In genomic region chr12:102346507-102346906, GRCm38 (mm10) we compare ENCODE assay signal across 8 mouse cellular contexts.
DNase-seq lines count a peak whose midpoint lies in the region; ATAC-seq and TF ChIP-seq lines count a peak whose summit lies in the region.
"Had no signal": no experiment of that assay in that cellular context is flagged by ENCODE, and none has a peak within 500 bp of the region (broad histone marks: within the 10 kb centered on the region; RNA-seq: fewer than 3 reads in every experiment).

No protein-coding gene starts in this region.

- WGBS in lung, adult 2 months = 56% methylated on average over 1 of the region's 1 CpGs
- 16% methylated on average over 1 of the region's 1 CpGs for WGBS in stomach, postnatal 0 days

- no peak overlapping the region for H3K9ac ChIP-seq in stomach, postnatal 0 days (ENCODE audit: low read length)
- H3K9ac ChIP-seq: heart, embryonic 13.5 days had no signal

- H3K27me3 ChIP-seq in G1E (ENCODE audit: insufficient read depth, low read length) = no peaks in the 10 kb centered on the region
- H3K27me3 ChIP-seq in stomach, postnatal 0 days (ENCODE audit: control insufficient read depth, insufficient read depth, low read length) = no peaks in the 10 kb centered on the region
- H3K27me3 ChIP-seq: heart, embryonic 13.5 days had no signal

- TF ChIP-seq EP300 in stomach, postnatal 0 days (optimal IDR thresholded peaks at IDR 0.05) = no peak

- TF ChIP-seq CTCF in G1E (IDR thresholded peaks at IDR 0.05; ENCODE audit: low read depth, low read length) = peak; percentile 69
- peak; percentile 50 for TF ChIP-seq CTCF in lung, adult 2 months (IDR thresholded peaks at IDR 0.05; ENCODE audit: insufficient read depth, low read length)
- peak; percentile 79 for TF ChIP-seq CTCF in stomach, postnatal 0 days (IDR thresholded peaks at IDR 0.05; ENCODE audit: low read depth)

- TF ChIP-seq POLR2A in lung, adult 2 months (IDR thresholded peaks at IDR 0.05; ENCODE audit: borderline replicate concordance, extremely low read depth, low read depth, low read length) = no peak

- H3K4me1 ChIP-seq in G1E (ENCODE audit: insufficient read depth, low read depth, low read length) = no peaks in the 10 kb centered on the region
- H3K4me1 ChIP-seq in lung, adult 2 months (ENCODE audit: control insufficient read depth, insufficient read depth, low read length) = peaks cover 15% of the 10 kb centered on the region
- no peaks in the 10 kb centered on the region for H3K4me1 ChIP-seq in stomach, postnatal 0 days (replicated peaks; ENCODE audit: control insufficient read depth, insufficient read depth)

- DNase-seq in layer of hippocampus, adult 11-12 months (ENCODE audit: low spot score) = peak; percentile 60
- DNase-seq in layer of hippocampus, adult 9-11 months = no peak
- DNase-seq in G1E (ENCODE audit: low spot score) = no peak
- DNase-seq in adrenal gland, postnatal 14 days = peak; percentile 66
- peak; percentile 56 for DNase-seq in lung, adult 2 months
- peak; percentile 52 for DNase-seq in stomach, postnatal 0 days (ENCODE audit: low spot score)

- no peaks in the 10 kb centered on the region for H3K36me3 ChIP-seq in G1E (replicated peaks)
- peaks cover 3% of the 10 kb centered on the region; the same call in 1 of the 2 replicates for H3K36me3 ChIP-seq in stomach, postnatal 0 days (ENCODE audit: control insufficient read depth, insufficient read depth, low read length)

- peak; percentile 61; the same call in 1 of the 2 replicates for ATAC-seq in G1E (ENCODE audit: extremely low read depth, insufficient number of reproducible peaks, low FRiP score, poor library complexity, severe bottlenecking)
- ATAC-seq in granulocyte monocyte progenitor cell, adult 5-6 weeks (replicated peaks; ENCODE audit: poor library complexity, severe bottlenecking) = peak; percentile 19; the same call in 1 of the 2 replicates
- no peak for ATAC-seq in stomach, postnatal 0 days (ENCODE audit: low FRiP score, low TSS enrichment)

- no peak overlapping the region for H3K4me3 ChIP-seq in G1E (ENCODE audit: low read depth, low read length)
- H3K4me3 ChIP-seq in lung, adult 2 months (replicated peaks; ENCODE audit: extremely low read depth, low read depth, low read length) = no peak overlapping the region
- H3K4me3 ChIP-seq in stomach, postnatal 0 days (ENCODE audit: low read depth, low read length) = no peak overlapping the region
- H3K4me3 ChIP-seq: heart, embryonic 13.5 days had no signal

- H3K9me3 ChIP-seq in G1E (replicated peaks) = no peaks in the 10 kb centered on the region
- no peaks in the 10 kb centered on the region for H3K9me3 ChIP-seq in stomach, postnatal 0 days (ENCODE audit: control insufficient read depth, low read length)
- H3K9me3 ChIP-seq: heart, embryonic 13.5 days had no signal

- H3K4me2 ChIP-seq in stomach, postnatal 0 days (replicated peaks; ENCODE audit: low read depth) = no peak overlapping the region
- H3K4me2 ChIP-seq: heart, embryonic 13.5 days had no signal

- no peak overlapping the region for H3K27ac ChIP-seq in stomach, postnatal 0 days (replicated peaks)
- H3K27ac ChIP-seq: heart, embryonic 13.5 days had no signal

Comparison
In these comparisons a context has a peak if more than half of its experiments do, and no peak if none do; other contexts are left out.
1. DNase-seq: peak in layer of hippocampus, adult 11-12 months (single experiment), adrenal gland, postnatal 14 days (single experiment), lung, adult 2 months (single experiment) and stomach, postnatal 0 days (single experiment); none in layer of hippocampus, adult 9-11 months (single experiment) and G1E (single experiment).
2. Peak in every context shown above with its lines, with median percentiles within 50 percentile points of each other: CTCF ChIP-seq.